Mouse (Mus musculus): ENCODE measurements around the gene Gm11115. TPM values are rescaled to one million over a fixed set of nuclear protein-coding genes. Genes with fewer than 3 reads are reported as not detected.

The Gm11115 gene
- polyA plus RNA-seq (2014; fragmentation: Illumina TruSeq; extraction: RNeasy Lipid Tissue Mini Kit (QIAGEN cat#74804); ENCODE audit: low read depth, low replicate concordance) = not detected

DNA sequence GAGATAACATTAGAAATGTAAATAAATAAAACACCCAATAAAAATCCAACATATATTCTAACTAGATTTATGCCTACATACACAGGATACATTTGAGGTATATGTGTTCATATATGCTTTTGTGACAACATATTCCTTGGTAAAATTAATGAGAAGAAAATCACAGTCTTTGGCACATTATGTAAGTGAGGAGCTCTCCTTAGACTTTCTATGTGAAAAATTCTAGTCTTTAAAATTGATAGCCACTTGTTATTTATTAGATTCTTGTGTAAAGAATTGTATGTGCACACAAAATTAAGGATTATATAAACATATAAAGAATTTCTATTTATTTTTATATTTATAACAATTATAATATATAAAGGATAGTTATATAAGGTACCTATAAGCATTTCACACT, at the start of gene Gm11115:
Gm11115 (minus strand) TSS at position 101 of the 400 bp plus-strand sequence.

DNA sequence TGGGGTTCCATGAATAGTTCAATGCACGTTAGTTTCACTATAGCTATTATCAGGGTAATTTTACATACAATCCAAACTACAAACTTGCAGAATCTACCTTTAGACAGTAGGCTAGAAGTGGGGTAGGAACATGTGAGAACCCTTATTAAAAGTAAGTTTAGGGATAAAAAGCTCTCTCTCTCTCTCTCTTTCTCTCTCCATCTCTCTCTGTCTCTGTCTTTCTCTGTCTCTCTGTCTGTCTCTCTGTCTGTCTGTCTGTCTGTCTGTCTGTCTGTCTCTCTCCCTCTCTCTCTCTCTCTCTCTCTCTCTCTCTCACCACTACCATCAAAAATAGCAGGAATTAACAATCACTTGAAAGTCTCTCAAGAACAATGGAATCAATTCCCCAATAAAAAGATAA, 42.5 kb downstream of the Gm11115 start, which contains the start of gene Gm11116:
Gm11116 (minus strand) TSS at position 101 of the 400 bp plus-strand sequence.

Other genes with a start within 250 kb of the Gm11115 start
- not detected for gene Csn3, start 228.5 kb downstream of the Gm11115 start, polyA plus RNA-seq (2014; fragmentation: Illumina TruSeq; extraction: RNeasy Lipid Tissue Mini Kit (QIAGEN cat#74804); ENCODE audit: low read depth, low replicate concordance)
- not detected for gene 2310003L06Rik, start 184.6 kb downstream of the Gm11115 start, polyA plus RNA-seq (2014; fragmentation: Illumina TruSeq; extraction: RNeasy Lipid Tissue Mini Kit (QIAGEN cat#74804); ENCODE audit: low read depth, low replicate concordance)
- gene Gm28434, start 184.6 kb downstream of the Gm11115 start, polyA plus RNA-seq (2014; fragmentation: Illumina TruSeq; extraction: RNeasy Lipid Tissue Mini Kit (QIAGEN cat#74804); ENCODE audit: low read depth, low replicate concordance) = not detected
- 2,106 TPM for gene Cabs1, start 174.7 kb downstream of the Gm11115 start, polyA plus RNA-seq (2014; fragmentation: Illumina TruSeq; extraction: RNeasy Lipid Tissue Mini Kit (QIAGEN cat#74804); ENCODE audit: low read depth, low replicate concordance)
- not detected for gene Smr3a, start 151.6 kb downstream of the Gm11115 start, polyA plus RNA-seq (2014; fragmentation: Illumina TruSeq; extraction: RNeasy Lipid Tissue Mini Kit (QIAGEN cat#74804); ENCODE audit: low read depth, low replicate concordance)
- gene Smr2, start 67.5 kb downstream of the Gm11115 start, polyA plus RNA-seq (2014; fragmentation: Illumina TruSeq; extraction: RNeasy Lipid Tissue Mini Kit (QIAGEN cat#74804); ENCODE audit: low read depth, low replicate concordance) = not detected
- gene Gm11116, start 42.6 kb downstream of the Gm11115 start, polyA plus RNA-seq (2014; fragmentation: Illumina TruSeq; extraction: RNeasy Lipid Tissue Mini Kit (QIAGEN cat#74804); ENCODE audit: low read depth, low replicate concordance) = not detected
- not detected for gene Gm7714, start 114.8 kb upstream of the Gm11115 start, polyA plus RNA-seq (2014; fragmentation: Illumina TruSeq; extraction: RNeasy Lipid Tissue Mini Kit (QIAGEN cat#74804); ENCODE audit: low read depth, low replicate concordance)
- gene Prol1, start 163.2 kb upstream of the Gm11115 start, polyA plus RNA-seq (2014; fragmentation: Illumina TruSeq; extraction: RNeasy Lipid Tissue Mini Kit (QIAGEN cat#74804); ENCODE audit: low read depth, low replicate concordance) = 0.36 TPM
- not detected for gene Amtn, start 222.0 kb upstream of the Gm11115 start, polyA plus RNA-seq (2014; fragmentation: Illumina TruSeq; extraction: RNeasy Lipid Tissue Mini Kit (QIAGEN cat#74804); ENCODE audit: low read depth, low replicate concordance)

All from testis, adult 10 weeks (tissue).